Mouse (Mus musculus) right cerebral cortex, postnatal 4 days (tissue): ENCODE results near the gene Slc12a3.

Experiments used
- DNase-seq: peaks from one replicate; pipeline ENCODE4 v3.0.0-alpha.2; 2022

Slc12a3 gene

DNA sequence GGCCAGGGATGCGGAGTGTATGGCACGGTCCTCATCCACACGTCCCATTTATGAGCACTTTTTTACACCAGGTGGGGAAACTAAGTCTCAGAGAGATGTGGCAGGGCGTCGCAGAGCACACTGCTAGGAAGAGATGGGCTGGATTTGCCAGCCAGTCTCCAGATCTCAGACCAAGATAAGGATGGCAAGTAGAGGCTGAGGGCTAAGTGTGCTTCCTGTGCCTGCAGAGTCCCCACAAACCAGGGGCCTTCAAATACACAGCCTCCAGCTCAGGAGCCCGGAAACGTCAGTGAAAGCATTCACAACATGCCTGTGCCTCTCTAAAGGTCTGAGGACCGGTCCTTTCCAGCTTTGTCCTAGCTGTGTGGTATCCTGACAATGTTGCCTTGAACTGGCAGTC lies 8.6 kb downstream of the Slc12a3 start:
- no peak for DNase-seq

DNA sequence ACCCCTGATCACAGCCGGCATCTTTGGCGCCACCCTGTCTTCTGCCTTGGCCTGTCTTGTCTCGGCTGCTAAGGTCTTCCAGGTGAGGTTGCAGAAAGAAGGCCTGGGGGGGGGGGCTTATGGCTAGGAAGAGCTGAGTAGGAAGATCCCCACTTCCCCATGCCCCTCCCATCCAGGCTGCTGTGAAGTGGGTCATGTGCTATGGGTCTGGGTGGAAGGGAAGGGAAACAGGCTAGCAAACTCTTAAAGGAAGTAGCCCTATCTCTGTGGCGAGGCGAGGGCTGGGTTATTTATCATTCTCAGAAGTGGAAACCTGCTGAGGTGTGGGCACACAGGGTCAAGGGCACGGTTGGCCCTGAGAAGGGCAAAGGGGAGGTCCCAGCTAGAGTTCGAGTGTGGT lies 11.8 kb downstream of the Slc12a3 start:
- no peak for DNase-seq

GRCm38 (mm10) chr8:94342691-94343090 lies 13.7 kb downstream of the Slc12a3 start:
- no peak for DNase-seq

- DNase-seq = peak; percentile 85
Observed at GRCm38 (mm10) chr8:94343290-94343689, 14.3 kb downstream of the Slc12a3 start.

- DNase-seq = no peak
Observed at GRCm38 (mm10) chr8:94343778-94344320, 14.8 kb downstream of the Slc12a3 start.

GRCm38 (mm10) chr8:94345657-94346056 lies 16.7 kb downstream of the Slc12a3 start:
- DNase-seq = no peak

DNA sequence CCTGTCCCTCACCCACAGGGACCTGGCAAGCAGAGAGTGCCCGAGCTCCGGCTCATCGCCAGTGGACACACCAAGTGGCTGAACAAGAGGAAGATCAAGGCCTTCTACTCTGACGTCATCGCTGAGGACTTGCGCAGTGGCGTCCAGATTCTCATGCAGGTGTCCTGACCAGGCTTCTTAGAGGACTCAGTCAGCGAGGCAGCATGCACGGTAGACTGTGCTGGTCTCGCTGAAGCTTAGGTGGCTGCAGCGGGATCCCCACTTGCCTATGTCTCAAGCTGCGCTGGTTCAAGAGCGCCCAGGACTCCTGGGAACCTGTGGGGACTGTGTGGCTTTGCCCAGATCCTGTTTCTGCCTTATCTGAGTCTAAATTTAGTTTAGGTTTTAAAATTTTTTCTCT lies 17.3 kb downstream of the Slc12a3 start:
- DNase-seq = no peak

GRCm38 (mm10) chr8:94348425-94348824 lies 19.4 kb downstream of the Slc12a3 start:
- DNase-seq = no peak

DNA sequence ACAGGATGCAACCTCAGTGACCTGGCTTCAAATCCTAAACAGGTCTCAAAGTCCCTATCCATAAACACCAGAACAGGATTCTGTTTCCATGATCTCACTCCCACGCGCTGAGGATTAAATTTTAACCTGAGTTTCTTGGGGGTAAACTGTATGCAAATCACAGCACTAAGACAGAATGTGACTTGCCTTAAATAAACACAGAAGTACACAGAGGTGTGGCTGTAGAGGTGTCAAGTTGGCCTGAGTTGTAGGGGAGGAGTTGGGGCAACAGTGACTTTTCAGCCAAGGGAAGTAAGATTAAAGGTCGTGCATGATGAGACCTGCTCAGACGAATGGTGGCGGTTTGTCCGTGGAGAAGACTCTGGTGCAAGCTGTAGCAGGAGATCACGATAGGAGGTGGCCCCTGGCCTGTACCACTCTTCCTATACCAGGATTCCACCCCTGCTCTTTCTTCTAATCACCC lies 25.1 kb downstream of the Slc12a3 start:
- DNase-seq = no peak

- no peak for DNase-seq
Observed at GRCm38 (mm10) chr8:94354571-94354970, 25.6 kb downstream of the Slc12a3 start.

- no peak for DNase-seq
Observed at GRCm38 (mm10) chr8:94357220-94357619, 28.2 kb downstream of the Slc12a3 start.

GRCm38 (mm10) chr8:94358541-94358940 lies 29.5 kb downstream of the Slc12a3 start:
- peak; percentile 68 for DNase-seq

- no peak for DNase-seq
Observed at GRCm38 (mm10) chr8:94361774-94362431, 32.9 kb downstream of the Slc12a3 start.

GRCm38 (mm10) chr8:94362607-94363239 lies 33.7 kb downstream of the Slc12a3 start:
- DNase-seq = no peak

DNA sequence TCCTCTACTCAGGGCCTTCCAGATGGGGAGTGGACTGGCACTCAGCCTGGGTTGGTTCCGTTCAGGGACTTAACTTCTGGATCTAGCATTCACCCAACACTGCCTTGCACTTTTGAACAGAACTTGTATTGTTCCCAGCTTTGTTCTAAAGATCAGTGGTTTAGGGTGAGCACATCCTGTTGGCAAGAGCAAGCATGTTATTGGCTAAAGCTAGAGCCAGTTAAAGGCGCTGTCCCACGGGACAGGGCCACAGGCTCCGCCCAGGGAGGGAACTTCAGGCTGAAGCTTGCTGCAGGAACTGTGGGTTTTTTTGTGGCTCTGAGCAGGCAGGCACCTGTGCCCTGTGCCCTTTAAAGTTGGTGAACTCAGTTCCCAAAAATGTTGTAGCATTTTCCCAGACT lies 34.3 kb downstream of the Slc12a3 start:
- no peak for DNase-seq

DNA sequence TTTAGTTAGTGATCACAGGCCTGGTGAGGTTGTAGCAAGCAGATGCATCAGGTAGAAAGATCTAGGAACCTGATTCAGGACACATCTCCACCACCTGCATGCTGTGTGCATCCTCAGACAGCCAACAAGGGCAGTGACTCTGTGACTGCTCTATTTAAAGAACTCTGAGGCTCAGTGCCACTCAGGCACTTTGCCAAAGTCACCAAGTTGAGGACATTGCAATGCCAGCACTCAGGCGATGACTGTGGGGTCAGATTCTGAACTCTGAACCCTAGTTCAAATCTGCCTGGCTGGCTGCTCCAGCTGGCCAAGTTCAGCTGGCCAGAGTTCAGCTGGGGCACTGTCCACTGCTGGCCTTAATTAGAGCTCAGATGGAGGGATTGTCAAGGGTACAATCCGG lies 34.9 kb downstream of the Slc12a3 start:
- DNase-seq = no peak

- no peak for DNase-seq
Observed at GRCm38 (mm10) chr8:94364686-94365312, 35.8 kb downstream of the Slc12a3 start.

DNA sequence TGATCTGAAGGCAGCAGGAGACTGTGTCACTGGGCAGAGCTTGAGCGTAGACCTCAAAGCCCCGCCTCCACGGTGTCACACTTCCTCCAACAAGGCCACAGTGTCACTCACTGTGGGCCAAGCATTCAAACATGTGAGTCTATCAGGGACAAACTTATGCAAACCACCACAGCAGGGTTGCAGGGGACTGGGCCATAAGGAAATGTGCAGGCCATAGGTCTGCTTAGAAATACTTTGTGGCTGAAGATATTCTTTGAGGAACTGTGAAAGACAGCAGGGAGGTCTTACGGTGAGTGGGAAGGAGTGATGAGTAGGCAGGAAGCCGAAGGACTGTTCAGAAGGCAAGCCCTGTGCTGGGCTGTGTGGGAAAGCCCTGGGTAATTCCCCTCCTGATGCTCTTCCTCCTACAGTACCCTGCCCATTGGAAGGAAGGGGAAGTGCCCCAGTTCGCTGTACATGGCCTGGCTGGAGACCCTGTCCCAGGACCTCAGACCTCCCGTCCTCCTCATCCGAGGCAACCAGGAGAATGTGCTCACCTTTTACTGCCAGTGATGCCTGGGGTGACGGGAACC lies 36.5 kb downstream of the Slc12a3 start:
- DNase-seq = no peak

GRCm38 (mm10) chr8:94370839-94371238 lies 41.8 kb downstream of the Slc12a3 start:
- DNase-seq = no peak

DNA sequence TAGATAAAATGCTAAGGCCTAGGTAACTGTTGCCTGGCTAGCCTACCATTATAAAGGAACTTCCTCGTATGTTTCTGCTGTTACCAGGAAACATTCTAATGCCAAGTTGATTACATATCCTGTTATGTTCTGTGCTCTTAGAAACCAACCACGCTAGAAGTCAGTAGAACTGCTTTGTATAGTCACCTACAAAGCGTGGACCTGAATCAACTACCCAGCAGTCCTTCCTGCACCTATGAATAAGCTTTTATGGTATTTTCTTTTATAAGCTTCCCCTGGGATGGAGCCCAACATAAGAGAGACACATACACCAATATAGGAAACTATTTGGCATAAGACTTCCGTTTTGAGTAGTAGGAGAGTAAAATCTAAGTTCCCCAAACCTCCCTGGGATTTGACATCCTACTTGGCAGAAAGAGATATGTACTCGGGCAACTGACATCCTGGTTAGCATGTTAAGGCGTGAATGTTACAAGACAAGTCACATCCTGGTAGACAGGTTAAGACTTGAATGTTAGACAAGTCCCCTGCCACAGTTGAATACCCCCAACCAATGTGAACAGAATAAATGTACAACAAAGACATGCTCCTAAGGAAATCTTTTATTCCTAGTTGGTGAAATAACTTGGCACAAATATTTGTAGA lies 44.1 kb downstream of the Slc12a3 start:
- DNase-seq = no peak

DNA sequence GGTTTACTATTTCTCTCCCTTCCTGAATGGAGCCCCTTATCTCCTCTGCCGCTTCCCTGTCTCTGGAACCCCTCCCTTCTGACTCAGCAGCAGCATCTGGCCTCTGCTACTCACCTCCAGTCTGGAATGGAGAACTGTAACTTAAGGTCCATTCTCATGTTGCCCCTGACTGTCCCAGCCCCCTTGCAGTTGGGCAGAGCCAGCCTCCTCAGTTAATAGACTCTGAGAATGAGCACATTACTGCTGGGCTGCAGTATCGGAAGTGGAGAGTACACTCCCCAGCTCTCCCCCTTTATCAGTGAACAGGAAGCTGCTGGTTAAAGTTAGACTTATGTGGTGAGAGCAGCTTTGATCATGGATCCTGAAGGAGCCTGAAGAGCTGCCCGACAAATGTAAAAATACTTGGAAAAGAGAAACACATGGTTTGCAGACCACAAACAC lies 46.6 kb downstream of the Slc12a3 start:
- no peak for DNase-seq

DNA sequence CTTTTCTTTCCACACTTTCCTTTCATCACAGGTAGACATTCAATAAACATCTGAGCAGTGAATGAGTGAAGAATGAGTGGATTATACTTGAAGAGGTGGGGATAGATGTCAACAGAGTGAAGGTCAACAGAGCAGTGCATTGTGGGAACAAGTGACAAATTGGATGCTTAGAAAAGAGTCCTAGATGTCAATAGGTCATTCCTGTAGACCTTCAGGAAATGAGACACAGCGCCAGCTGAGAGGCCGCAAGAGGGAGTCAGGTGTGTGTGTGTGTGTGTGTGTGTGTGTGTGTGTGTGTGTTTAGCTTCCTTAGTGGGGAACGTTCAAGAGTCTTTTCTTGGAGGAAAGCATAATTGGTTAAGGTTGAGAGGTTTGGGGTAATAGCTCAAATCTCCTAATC lies 47.2 kb downstream of the Slc12a3 start:
- no peak for DNase-seq

- DNase-seq = no peak
Observed at GRCm38 (mm10) chr8:94376580-94376979, 47.6 kb downstream of the Slc12a3 start.
